Mouse (Mus musculus): Measurements from ENCODE around the gene Map4k4.

DNA sequence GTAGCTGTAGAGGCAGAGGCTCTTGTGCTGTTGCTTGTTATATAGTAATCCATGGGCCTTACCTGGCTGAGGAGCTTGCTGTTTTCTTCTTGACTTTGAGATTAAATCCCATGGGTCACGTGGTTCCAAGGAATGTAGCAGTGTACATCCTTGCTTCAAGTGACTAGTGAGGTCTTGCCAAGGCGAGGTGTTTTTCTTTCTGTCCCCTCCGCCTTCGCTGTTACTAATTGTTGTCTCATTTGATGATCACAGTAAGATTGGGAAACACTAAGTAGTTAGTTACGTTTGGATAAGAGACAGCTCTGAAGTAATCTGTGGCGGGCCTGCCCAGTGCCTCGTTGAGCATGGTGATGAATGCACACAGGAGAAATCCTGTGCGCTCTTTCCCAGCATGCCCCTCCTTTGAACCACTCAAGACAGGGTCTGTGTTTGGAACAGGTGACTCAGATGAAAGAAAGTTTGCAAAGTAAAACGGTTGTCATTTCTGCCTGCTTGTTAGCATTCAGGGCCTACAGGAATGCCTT is 31.6 kb downstream of the Map4k4 start:
- TF ChIP-seq POLR2A (IDR thresholded peaks at IDR 0.05; ENCODE audit: borderline replicate concordance, insufficient read depth, low read length) (no peak), CTCF (IDR thresholded peaks at IDR 0.05; ENCODE audit: borderline replicate concordance, insufficient read depth, low read depth, low read length) (no peak)
